Mouse (Mus musculus): Measurements from ENCODE around the gene Ccdc124. TPM values are rescaled to one million over a fixed set of nuclear protein-coding genes. Genes with fewer than 3 reads are reported as not detected.

Gene Ccdc124
- polyA plus RNA-seq, 1 experiment from 2014 or later: 169 TPM

DNA sequence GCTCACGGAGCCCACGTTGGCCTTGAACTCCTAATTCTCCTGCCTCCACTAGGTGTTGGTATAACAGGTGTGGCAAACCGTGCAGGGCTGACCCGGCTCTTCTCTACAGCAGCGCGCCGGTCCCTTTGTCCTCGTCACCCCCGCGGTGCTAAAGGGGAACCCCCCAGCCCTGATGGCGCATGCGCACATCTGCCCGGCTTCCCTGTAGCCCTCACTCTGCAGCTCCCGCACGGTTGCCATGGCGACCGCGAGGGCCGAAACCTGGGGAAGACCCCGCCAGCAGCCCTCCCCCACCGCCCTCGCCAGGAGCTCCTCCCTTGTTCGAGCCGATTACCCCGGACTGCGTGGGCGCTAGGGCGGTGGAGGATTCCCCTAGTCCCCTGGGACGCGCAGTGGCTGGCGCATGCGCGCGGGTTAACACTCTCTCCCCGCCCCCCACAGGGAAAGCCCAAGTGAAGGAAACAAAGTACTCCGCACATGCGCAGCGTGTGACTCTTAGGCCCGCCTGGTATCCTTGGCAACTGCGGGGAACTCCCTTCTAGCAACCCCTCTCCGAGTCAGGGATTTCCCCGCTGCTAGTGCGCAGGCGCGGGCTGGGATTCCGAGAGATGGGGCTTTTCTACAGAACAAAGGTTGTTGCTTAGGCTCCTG lies 8.3 kb downstream of the Ccdc124 start:
- peak overlapping the region; percentile 82 for H3K9ac ChIP-seq
- ATAC-seq: peak; percentile 87
- peak overlapping the region; percentile 96 for H3K4me2 ChIP-seq
- peaks cover 15% of the 10 kb centered on the region for H3K27me3 ChIP-seq
- peaks cover 69% of the 10 kb centered on the region for H3K4me1 ChIP-seq
- peak overlapping the region; percentile 98 for H3K27ac ChIP-seq
- H3K36me3 ChIP-seq (ENCODE audit: poor library complexity, severe bottlenecking): peaks cover 12% of the 10 kb centered on the region
- no peaks in the 10 kb centered on the region for H3K9me3 ChIP-seq (replicated peaks)
- H3K4me3 ChIP-seq: peak overlapping the region; percentile 56
- WGBS: under 1% methylated on average over 46 of the region's 46 CpGs

DNA sequence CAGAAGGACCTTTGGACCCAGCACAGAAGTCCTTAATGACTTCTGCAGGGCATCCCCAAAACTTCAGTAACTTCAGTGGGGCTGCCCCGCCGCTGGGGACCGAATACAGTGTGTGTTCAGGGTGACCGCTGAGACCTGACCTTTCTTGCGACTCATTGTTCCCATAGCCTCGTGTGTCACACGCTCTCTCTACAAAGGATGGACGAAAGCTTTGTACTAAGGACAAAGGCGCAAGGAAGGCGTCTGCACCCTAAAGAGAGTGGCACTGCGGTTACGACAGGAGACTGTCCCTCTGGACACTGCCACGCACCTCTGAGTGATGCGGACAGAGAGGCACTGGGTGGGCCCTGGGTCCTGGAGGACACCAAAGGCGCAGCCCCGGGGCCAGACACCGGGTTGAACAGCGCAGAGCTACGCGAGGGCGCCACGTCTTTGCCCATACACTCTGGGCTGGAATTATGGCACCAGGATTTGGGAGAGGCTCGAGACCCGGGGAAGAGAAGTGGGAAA lies 9.0 kb downstream of the Ccdc124 start:
- peak overlapping the region; percentile 98 for H3K27ac ChIP-seq
- H3K9ac ChIP-seq: peak overlapping the region; percentile 82
- H3K27me3 ChIP-seq: peaks cover 15% of the 10 kb centered on the region
- peaks cover 68% of the 10 kb centered on the region for H3K4me1 ChIP-seq
- peak overlapping the region; percentile 96 for H3K4me2 ChIP-seq
- ATAC-seq: no peak; the same call in 1 of the 2 replicates
- WGBS: under 1% methylated on average over 24 of the region's 24 CpGs
- H3K4me3 ChIP-seq: peak overlapping the region; percentile 56
- no peaks in the 10 kb centered on the region for H3K9me3 ChIP-seq (replicated peaks)
- H3K36me3 ChIP-seq (ENCODE audit: poor library complexity, severe bottlenecking): peaks cover 12% of the 10 kb centered on the region

DNA sequence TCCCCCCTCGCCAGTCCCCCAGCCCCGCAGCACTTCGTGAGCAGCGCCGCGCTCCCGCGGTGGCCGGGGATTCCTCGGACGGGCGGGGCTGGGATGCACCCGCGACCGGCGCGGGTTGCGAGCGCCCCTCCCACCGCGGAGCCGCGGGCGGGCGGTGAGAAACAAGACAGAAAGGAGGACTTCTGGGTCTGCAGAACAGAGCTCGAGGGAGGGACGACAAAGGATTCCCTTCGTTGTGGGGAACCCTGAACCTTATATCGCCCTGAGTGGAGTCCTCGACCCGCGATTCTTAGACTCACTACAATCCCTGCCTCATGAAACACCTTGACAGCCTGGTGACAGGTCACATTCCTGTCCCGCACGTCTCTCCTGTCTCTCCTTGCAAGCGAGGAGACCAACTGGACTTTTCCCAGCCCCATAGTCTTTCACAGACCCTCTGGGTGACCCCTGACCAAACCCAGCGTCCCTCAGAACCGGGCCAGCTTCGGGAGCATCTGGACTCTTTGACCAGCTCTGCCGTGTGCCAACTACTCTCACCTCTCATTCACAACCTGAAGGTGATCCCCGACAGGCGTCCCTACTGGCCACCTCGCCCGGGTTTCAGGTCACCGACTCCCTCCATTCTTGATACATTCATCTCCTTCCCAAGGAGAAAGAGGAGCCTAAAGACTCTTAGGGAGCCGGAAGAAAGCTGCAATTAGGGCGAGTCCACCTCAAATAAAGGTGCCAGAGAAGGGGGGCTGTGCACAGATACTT lies 9.6 kb downstream of the Ccdc124 start:
- Histone ChIP-seq H3K9ac (peak overlapping the region; percentile 82), H3K4me2 (peak overlapping the region; percentile 96), H3K27ac (peak overlapping the region; percentile 98), H3K4me3 (peak overlapping the region; percentile 56), H3K4me1 (peaks cover 61% of the 10 kb centered on the region), H3K9me3 (replicated peaks) (no peaks in the 10 kb centered on the region), H3K36me3 (ENCODE audit: poor library complexity, severe bottlenecking) (peaks cover 12% of the 10 kb centered on the region), H3K27me3 (peaks cover 15% of the 10 kb centered on the region)
- under 1% methylated on average over 46 of the region's 46 CpGs for WGBS
- no peak for ATAC-seq

DNA sequence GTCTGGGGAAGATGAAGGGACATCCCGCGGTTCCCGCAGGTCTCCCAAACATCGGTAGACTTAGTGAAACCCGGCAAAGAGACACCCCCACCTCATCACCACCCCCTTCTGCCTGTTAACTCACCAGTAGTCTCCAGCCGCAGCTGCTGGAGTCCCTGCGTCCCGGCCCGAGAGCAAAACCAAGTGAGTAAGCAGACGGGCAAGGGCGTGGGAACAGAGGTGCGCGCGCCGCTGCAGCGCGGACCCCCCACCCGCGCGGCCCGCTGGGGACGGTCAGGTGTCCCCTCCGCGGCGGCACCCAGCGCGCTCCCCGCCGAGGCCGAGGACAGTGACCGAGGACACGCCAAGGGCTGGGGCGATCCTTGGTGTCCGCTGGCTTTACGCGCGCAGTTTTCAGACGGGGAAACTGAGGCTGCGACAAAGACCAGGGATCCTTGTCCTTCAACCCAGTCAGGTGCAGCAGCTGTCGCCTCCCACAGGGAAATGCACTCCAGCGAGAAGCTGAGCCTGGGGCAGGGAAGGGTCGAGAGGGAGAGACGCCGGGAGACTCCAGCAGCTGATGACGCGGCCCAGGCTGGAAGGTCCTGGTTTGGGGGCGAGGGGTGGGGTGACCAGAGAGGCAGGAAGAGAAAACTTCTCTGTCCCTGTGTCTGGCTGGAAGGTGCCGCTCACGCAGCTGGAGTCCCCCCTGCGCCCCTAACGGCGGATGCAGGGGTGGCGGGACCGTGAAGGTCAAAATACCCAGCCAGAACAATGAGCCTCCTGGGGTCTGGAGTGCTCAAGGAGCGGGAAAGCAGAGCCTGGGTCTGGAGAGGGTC lies 10.7 kb downstream of the Ccdc124 start, which contains the start of gene Kcnn1:
Gene Kcnn1 (minus strand): TSS at position 435 of the 818 bp plus-strand sequence.
- no peak for ATAC-seq
- Histone ChIP-seq H3K36me3 (ENCODE audit: poor library complexity, severe bottlenecking) (peaks cover 6% of the 10 kb centered on the region), H3K27me3 (peaks cover 15% of the 10 kb centered on the region), H3K9ac (peak within 1 kb of the TSS; percentile 82), H3K4me2 (peak within 1 kb of the TSS; percentile 96), H3K27ac (peak within 1 kb of the TSS; percentile 98), H3K9me3 (replicated peaks) (no peaks in the 10 kb centered on the region), H3K4me3 (peak within 1 kb of the TSS; percentile 56), H3K4me1 (peaks cover 58% of the 10 kb centered on the region)
- 1% methylated on average over 55 of the region's 55 CpGs for WGBS

DNA sequence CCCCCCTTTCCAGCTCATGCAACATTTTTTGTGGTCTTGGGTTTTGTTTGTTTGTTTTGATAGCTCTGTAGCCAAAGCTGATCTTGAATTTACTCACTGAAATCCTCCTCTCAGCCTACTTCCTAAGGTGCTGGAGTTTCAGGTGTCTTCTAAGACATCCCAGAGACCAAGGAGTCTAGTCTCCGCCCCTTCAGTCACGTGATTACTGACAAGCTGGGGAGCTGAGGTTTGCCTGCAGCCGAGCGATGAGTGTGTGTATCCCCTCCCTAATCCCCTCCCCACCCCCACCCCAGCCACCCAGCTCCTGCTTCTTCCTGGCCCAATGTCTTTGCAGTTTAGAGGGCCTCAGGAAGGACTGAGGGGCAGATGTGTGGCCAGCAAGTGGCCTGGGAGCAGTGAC lies 16.2 kb downstream of the Ccdc124 start:
- WGBS: 11% methylated on average over 4 of the region's 4 CpGs
- ATAC-seq: no peak
- peaks cover 38% of the 10 kb centered on the region for H3K4me1 ChIP-seq
- no peak overlapping the region; the same call in 1 of the 2 replicates for H3K27ac ChIP-seq
- peaks cover 6% of the 10 kb centered on the region for H3K27me3 ChIP-seq
- no peaks in the 10 kb centered on the region for H3K9me3 ChIP-seq (replicated peaks)
- H3K4me3 ChIP-seq: 0 out of 2 replicates have a peak overlapping the region, but pooled peaks have one; percentile 46
- 0 out of 2 replicates have a peak, but pooled peaks cover 2% of the 10 kb centered on the region for H3K36me3 ChIP-seq (ENCODE audit: poor library complexity, severe bottlenecking)
- H3K9ac ChIP-seq: peak overlapping the region; percentile 8; the same call in 1 of the 2 replicates
- peak overlapping the region; percentile 85; the same call in 1 of the 2 replicates for H3K4me2 ChIP-seq

DNA sequence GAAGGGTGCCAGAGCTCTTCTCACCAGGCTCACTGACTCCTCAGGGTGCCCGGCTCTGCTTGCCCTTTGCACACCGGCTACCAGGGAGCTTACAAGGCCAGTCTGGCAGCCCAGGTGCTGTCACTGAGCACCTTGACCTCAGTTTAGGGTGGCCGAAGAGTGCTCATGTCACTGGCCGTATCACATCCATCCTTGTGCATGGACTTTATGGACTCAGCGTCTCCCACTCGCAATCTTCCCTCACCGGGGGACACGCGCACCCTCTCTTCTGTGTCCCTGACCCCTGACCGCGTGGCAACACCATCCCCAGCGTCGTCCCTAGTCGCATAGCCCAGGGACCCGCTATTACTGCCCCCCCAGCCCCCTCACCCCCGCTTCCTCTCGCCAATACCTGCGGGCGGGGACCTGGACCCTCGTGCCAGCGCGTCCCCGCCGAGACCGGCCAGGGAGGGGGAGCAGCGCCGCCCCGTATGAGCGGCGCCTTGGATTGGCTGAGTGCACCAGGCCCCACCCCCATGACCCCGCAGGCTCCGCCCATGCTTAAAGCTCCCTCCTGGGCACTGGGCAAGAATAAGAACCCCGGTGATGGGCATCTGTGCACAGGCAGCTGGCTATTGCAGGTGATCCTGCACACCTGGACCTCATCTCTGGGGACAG lies 17.1 kb downstream of the Ccdc124 start:
- Histone ChIP-seq H3K27me3 (no peaks in the 10 kb centered on the region), H3K4me2 (peak overlapping the region; percentile 85), H3K27ac (no peak overlapping the region), H3K9ac (peak overlapping the region; percentile 68), H3K9me3 (replicated peaks) (no peaks in the 10 kb centered on the region), H3K4me1 (peaks cover 31% of the 10 kb centered on the region), H3K4me3 (peak overlapping the region; percentile 46), H3K36me3 (ENCODE audit: poor library complexity, severe bottlenecking) (peaks cover 6% of the 10 kb centered on the region; the same call in 1 of the 2 replicates)
- ATAC-seq: peak; percentile 82
- 7% methylated on average over 32 of the region's 33 CpGs for WGBS

DNA sequence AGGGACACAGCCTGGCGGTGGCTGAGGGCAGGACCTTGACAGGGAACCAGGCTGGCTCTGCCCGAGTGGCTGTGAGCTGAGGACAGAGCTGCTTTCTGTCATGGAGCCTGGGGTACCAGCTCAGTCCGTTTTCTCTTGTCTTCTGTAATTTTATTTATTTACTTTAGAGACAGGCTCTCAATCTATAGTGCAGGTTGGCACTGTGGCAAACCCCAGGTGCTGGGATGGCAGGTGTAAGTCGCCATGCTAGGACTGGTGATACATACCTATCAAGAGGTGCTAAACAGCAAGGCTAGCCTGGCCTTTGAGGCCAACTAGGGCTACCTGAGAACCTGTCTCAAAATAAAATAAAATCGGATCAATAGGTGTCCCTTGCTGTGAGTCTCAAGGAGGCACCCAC lies 17.7 kb downstream of the Ccdc124 start:
- Histone ChIP-seq H3K4me1 (peaks cover 27% of the 10 kb centered on the region), H3K9me3 (replicated peaks) (no peaks in the 10 kb centered on the region), H3K9ac (peak overlapping the region; percentile 68; the same call in 1 of the 2 replicates), H3K27me3 (no peaks in the 10 kb centered on the region), H3K4me2 (peak overlapping the region; percentile 85), H3K36me3 (ENCODE audit: poor library complexity, severe bottlenecking) (peaks cover 6% of the 10 kb centered on the region; the same call in 1 of the 2 replicates), H3K27ac (no peak overlapping the region), H3K4me3 (0 out of 2 replicates have a peak overlapping the region, but pooled peaks have one; percentile 46)
- no peak for ATAC-seq
- WGBS: 75% methylated on average over 5 of the region's 5 CpGs

DNA sequence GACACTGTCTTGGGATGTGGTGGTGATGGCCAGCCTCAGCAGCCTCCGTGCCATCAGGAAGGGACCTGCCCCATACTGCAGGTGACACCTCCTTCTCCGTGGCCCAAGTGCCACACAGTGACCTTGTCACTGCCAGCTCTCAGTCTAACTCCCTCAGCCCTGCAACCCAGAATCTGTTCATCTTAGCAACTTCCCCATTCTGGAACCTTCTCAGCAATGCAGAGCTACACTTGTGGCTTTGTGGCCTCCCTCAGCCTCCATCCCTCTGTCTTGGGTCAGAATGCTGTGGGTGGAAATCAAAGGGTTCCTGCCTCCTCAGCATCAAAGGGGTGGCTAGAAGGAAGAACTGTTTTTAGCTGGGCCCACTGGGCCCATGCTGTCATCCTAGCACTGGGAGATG lies 19.9 kb downstream of the Ccdc124 start:
- Histone ChIP-seq H3K36me3 (ENCODE audit: poor library complexity, severe bottlenecking) (peaks cover 6% of the 10 kb centered on the region; the same call in 1 of the 2 replicates), H3K9ac (no peak overlapping the region), H3K9me3 (replicated peaks) (no peaks in the 10 kb centered on the region), H3K4me1 (peaks cover 27% of the 10 kb centered on the region), H3K27ac (no peak overlapping the region), H3K27me3 (no peaks in the 10 kb centered on the region), H3K4me3 (no peak overlapping the region), H3K4me2 (no peak overlapping the region)
- 86% methylated on average over 2 of the region's 2 CpGs for WGBS
- no peak for ATAC-seq

DNA sequence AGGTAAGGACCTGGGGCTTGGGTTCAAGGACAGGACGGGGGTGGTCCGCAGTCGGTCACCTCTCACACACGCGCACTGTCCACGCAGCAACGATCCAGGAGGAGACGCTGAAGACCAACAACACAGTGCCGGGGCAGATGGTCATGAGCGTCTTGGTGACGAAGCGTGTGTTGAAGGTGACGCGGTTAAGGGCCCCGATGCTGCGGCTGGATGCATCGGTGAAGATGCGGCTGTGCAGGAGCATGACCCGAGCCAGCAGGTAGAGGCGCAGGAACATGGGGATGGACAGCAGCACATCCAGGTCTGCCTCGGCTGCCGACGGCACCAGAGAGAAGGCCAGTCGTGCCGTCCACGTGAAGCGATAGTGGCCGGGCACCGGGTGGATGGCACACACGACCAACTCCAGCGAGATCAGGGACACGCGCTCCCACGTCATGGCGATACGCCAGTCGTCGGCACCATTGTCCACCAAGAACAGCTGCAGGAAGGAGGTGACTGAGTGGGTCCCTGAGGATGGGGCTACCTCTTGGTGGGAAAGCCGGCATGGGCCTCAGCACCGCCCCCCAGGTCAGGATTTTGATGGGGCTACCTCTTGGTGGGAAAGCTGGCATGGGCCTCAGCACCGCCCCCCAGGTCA lies 21.0 kb downstream of the Ccdc124 start:
- Histone ChIP-seq H3K36me3 (ENCODE audit: poor library complexity, severe bottlenecking) (peaks cover 13% of the 10 kb centered on the region; the same call in 1 of the 2 replicates), H3K4me2 (no peak overlapping the region), H3K9ac (no peak overlapping the region), H3K4me1 (peaks cover 16% of the 10 kb centered on the region), H3K4me3 (no peak overlapping the region), H3K27ac (no peak overlapping the region), H3K27me3 (no peaks in the 10 kb centered on the region), H3K9me3 (replicated peaks) (no peaks in the 10 kb centered on the region)
- 92% methylated on average over 41 of the region's 41 CpGs for WGBS
- ATAC-seq: no peak

DNA sequence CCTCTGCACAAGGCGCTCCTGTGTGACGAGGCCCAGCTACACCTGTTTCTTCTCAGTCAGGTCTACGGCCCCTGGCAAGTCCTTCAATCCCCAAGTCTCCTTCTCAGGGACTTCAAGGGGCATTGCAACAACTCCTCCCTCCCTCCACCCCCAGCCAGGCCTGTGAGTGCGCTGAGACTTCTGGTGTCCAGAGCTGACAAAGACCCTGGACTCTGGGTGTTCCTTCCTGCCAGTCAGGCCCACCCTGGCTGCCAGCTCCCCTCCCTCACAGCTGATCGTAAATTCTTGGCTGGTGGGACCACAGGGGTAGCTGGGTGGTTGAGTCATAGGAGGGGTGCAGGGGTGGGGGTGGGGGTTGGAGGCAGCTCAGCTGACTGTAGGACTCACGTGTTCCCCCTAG lies 21.9 kb downstream of the Ccdc124 start:
- H3K4me2 ChIP-seq: no peak overlapping the region
- H3K9me3 ChIP-seq (replicated peaks): no peaks in the 10 kb centered on the region
- H3K4me1 ChIP-seq: peaks cover 8% of the 10 kb centered on the region
- H3K27ac ChIP-seq: no peak overlapping the region
- H3K36me3 ChIP-seq (ENCODE audit: poor library complexity, severe bottlenecking): peaks cover 13% of the 10 kb centered on the region; the same call in 1 of the 2 replicates
- 67% methylated on average over 6 of the region's 6 CpGs for WGBS
- H3K9ac ChIP-seq: peak overlapping the region; percentile 31; the same call in 1 of the 2 replicates
- no peak for ATAC-seq
- H3K27me3 ChIP-seq: no peaks in the 10 kb centered on the region
- no peak overlapping the region for H3K4me3 ChIP-seq
